Mouse (Mus musculus): ENCODE data around the gene Pdlim5. TPM values are rescaled to one million over a fixed set of nuclear protein-coding genes. Genes with fewer than 3 reads are reported as not detected.

Pdlim5 gene
- total RNA-seq (2023) = 46.6 TPM

DNA sequence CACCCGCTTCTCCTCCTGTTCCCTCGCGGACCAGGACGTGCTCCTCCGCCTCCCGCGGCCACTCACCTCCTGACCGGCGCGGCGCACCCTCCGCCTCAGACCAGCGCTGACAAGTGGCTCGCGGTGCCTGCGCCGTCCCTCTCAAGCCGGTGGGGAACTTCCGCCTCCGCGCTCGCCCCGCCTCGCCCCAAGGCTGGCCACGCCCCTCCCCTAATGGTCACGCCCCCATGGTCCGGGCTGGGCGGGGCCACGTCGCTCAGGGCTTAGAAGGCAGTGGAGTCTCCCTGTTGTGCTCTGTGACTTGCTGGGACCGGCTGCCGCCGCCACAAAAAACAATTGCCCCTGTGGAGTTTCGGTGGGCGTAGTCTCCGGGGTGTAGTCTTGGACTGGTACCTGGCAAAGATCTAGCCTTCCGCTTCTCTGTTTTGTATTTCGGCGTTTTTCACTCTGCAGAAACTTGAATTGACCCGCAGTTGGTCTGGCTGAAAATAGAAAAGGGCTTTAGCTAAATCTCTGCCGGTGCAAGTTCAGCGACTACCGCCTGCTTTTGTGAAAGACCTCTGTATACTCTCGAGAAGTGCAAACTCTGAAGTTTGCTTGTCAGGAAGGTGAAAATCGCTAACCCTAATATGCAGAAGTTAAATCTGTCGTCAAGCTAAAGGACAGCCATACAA is at the start of gene Pdlim5:
TSS of gene Pdlim5 (minus strand) at position 177 of the 674 bp plus-strand sequence.

Other genes starting within 250 kb of the Pdlim5 start
- not detected for gene Bmpr1b, start 226.3 kb downstream of the Pdlim5 start, total RNA-seq (2023)
- 18.6 TPM for gene Gbp5, start 98.3 kb upstream of the Pdlim5 start, total RNA-seq (2023)
- gene Gbp7, start 134.6 kb upstream of the Pdlim5 start, total RNA-seq (2023) = 37.0 TPM
- gene Gbp3, start 164.3 kb upstream of the Pdlim5 start, total RNA-seq (2023) = 106 TPM
- 0.26 TPM for gene Gbp2b, start 199.2 kb upstream of the Pdlim5 start, total RNA-seq (2023)
- 27.0 TPM for gene Gbp2, start 224.9 kb upstream of the Pdlim5 start, total RNA-seq (2023)

Data from CD4-positive naive resting alpha-beta T cell, adult 76 days (primary cell).